Mouse (Mus musculus) hindbrain, embryonic 11.5 days (tissue): ENCODE measurements around the gene Apbb1ip. TPM values are rescaled to one million over a fixed set of nuclear protein-coding genes. Genes with fewer than 3 reads are reported as not detected.
"Not testable (repeated sequence)": the region's sequence is repeated elsewhere in the genome, so short reads cannot be mapped to it uniquely, and the experiment has no call there.

Experiments
- ATAC-seq: fragments of 200-750 bp; cut with Nextera tagmentation; 2 replicates; pipeline ENCODE4 v1.8.0; 2017; ENCODE audit warnings: mild to moderate bottlenecking, moderate TSS enrichment, moderate library complexity; ENCODE audit not compliant: low FRiP score
- DNase-seq: peaks from one replicate; pipeline ENCODE4 v3.0.0-alpha.2; 2015; ENCODE audit warnings: low spot score
- H3K27ac ChIP-seq: fragments of 300-500 bp; sonication (generic); 2 replicates; pipeline ENCODE4 v1.5.1; 2014; ENCODE audit warnings: mild to moderate bottlenecking, low read depth, low read length
- H3K27me3 ChIP-seq: fragments of 300-500 bp; sonication (generic); 2 replicates; pipeline ENCODE4 v1.6.1; 2014; ENCODE audit warnings: mild to moderate bottlenecking, low read length, moderate library complexity, mixed read lengths; ENCODE audit not compliant: control insufficient read depth, insufficient read depth
- H3K36me3 ChIP-seq: fragments of 300-500 bp; sonication (generic); 2 replicates; pipeline ENCODE4 v1.6.1; 2014; ENCODE audit warnings: mild to moderate bottlenecking, low read length, moderate library complexity, mixed read lengths; ENCODE audit not compliant: control insufficient read depth, insufficient read depth
- H3K4me1 ChIP-seq: fragments of 300-500 bp; sonication (generic); replicated peaks from 2 replicates; pipeline ENCODE4 v1.6.1; 2014; ENCODE audit warnings: low read length, mixed read lengths; ENCODE audit not compliant: control insufficient read depth, insufficient read depth
- H3K4me2 ChIP-seq: fragments of 300-500 bp; sonication (generic); replicated peaks from 2 replicates; pipeline ENCODE4 v1.6.1; 2014; ENCODE audit warnings: mild to moderate bottlenecking, low read depth, low read length
- H3K4me3 ChIP-seq: fragments of 300-500 bp; sonication (generic); 2 replicates; pipeline ENCODE4 v1.5.1; 2014; ENCODE audit warnings: low read depth, low read length
- H3K9ac ChIP-seq: fragments of 300-500 bp; sonication (generic); 2 replicates; pipeline ENCODE4 v1.6.1; 2014; ENCODE audit warnings: low read depth, low read length
- H3K9me3 ChIP-seq: fragments of 300-500 bp; sonication (generic); 2 replicates; pipeline ENCODE4 v1.6.1; 2016; ENCODE audit warnings: low read length; ENCODE audit not compliant: control insufficient read depth
- WGBS: fragments of 180-500 bp; shearing (Covaris S2); extraction: QIAGEN DNeasy Blood & Tissue Kit; methylation state at CpG from one replicate; pipeline ENCODE4 v1.1.7; 2014; 5-methylcytosine and 5-hydroxymethylcytosine counted together
- polyA plus RNA-seq: library from polyadenylated mRNA; unstranded; fragments of >200 nt; fragmentation: Nextera tagmentation; extraction: Ambion mirVana; gene quantifications from 2 replicates; pipeline ENCODE4 v1.2.1, GENCODE M21; 2014

Apbb1ip gene
- polyA plus RNA-seq, 1 experiment from 2014 or later = 1.2 TPM

GRCm38 (mm10) chr2:22873159-22873558, 99.3 kb downstream of the Apbb1ip start:
- no peak overlapping the region for H3K4me3 ChIP-seq

GRCm38 (mm10) chr2:22874628-22875027, 100.7 kb downstream of the Apbb1ip start:
- DNase-seq (no peak), ATAC-seq (no peak)
- no peaks in the 10 kb centered on the region for H3K4me1 ChIP-seq
- no peaks in the 10 kb centered on the region for H3K27me3 ChIP-seq
- no peaks in the 10 kb centered on the region for H3K9me3 ChIP-seq
- H3K9ac ChIP-seq = no peak overlapping the region
- WGBS = 56% methylated on average over 10 of the region's 10 CpGs
- H3K27ac ChIP-seq = no peak overlapping the region
- no peaks in the 10 kb centered on the region for H3K36me3 ChIP-seq
- H3K4me3 ChIP-seq = no peak overlapping the region
- H3K4me2 ChIP-seq = no peak overlapping the region

More at GRCm38 (mm10) chr2:22873159-22873558, 99.3 kb downstream of the Apbb1ip start:
- Histone ChIP-seq H3K9ac (no peak overlapping the region), H3K4me1 (no peaks in the 10 kb centered on the region), H3K27me3 (no peaks in the 10 kb centered on the region), H3K36me3 (no peaks in the 10 kb centered on the region), H3K27ac (no peak overlapping the region), H3K9me3 (no peaks in the 10 kb centered on the region), H3K4me2 (no peak overlapping the region)
- DNase-seq (no peak), ATAC-seq (no peak)
- WGBS = 84% methylated on average over 1 of the region's 1 CpGs

DNA sequence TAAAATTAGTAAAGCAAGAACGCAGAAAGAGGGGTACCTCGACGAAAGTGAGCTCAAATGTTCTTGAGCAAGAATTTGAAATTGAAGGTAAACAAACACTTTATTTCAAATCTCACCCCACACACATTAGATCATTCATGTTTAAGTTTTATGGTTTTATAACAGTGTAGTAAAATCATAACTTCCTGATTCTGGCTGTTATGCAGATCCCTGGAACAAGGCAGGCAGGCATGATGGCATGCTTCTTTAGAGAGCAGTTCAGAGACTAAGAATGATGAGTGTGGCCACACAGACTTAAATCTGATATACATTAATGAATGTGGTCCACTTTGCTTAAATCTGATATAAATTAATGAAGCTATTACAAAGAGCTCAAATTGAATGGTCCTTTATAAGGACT, 102.7 kb downstream of the Apbb1ip start:
- H3K9ac ChIP-seq = no peak overlapping the region
- no peak overlapping the region for H3K27ac ChIP-seq
- ATAC-seq (no peak), DNase-seq (no peak)
- H3K27me3 ChIP-seq = no peaks in the 10 kb centered on the region
- no peaks in the 10 kb centered on the region for H3K9me3 ChIP-seq
- no peak overlapping the region for H3K4me3 ChIP-seq
- WGBS = 94% methylated on average over 3 of the region's 3 CpGs
- H3K36me3 ChIP-seq = no peaks in the 10 kb centered on the region
- H3K4me1 ChIP-seq = no peaks in the 10 kb centered on the region
- no peak overlapping the region for H3K4me2 ChIP-seq

DNA sequence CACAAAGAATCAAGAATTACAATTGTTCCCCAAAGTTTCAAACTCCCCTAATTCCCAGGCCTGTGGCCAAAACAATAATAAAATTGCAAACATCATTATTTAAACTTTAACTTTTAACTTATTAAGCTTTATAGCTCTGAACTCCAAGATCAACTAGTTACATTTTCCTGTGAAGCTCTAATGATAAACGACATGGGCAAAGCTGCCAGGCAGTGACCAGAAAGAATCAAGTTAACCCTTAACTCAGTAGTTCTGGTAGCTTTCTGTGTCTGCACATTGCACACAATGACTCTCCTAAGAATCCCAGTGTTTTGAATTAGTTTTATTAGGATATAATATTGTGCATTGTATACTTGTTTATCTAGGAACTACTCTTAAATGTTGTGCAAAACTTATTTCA, 104.9 kb downstream of the Apbb1ip start:
- WGBS = 47% methylated on average over 1 of the region's 1 CpGs

DNA sequence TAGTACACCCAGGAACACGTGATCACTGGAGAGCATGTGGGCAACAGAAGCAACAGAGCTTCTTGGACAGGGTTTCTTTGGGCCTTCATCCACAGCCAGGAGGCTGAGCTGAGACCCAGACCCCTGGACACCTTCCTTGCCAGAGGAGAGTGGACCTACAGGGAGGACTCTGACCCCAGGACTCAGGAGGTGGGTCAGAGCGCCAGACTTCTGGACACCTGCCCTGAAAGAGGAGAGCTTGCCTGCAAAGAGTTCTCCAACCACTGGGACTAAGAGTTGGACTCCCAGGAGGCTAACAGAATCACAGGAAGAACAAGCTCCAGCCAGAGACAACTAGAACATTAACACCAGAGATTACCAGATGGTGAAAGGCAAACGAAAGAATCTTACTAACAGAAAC, 106.8 kb downstream of the Apbb1ip start:
- H3K4me3 ChIP-seq, H3K36me3 ChIP-seq, DNase-seq, ATAC-seq, H3K4me1 ChIP-seq, H3K27me3 ChIP-seq, H3K9me3 ChIP-seq, H3K9ac ChIP-seq, H3K4me2 ChIP-seq, H3K27ac ChIP-seq: not testable (repeated sequence)
- WGBS = 93% methylated on average over 3 of the region's 3 CpGs

More for the DNA sequence above, 104.9 kb downstream of the Apbb1ip start:
- no peaks in the 10 kb centered on the region for H3K9me3 ChIP-seq
- no peak overlapping the region for H3K27ac ChIP-seq
- no peaks in the 10 kb centered on the region for H3K36me3 ChIP-seq
- no peak for ATAC-seq
- H3K4me2 ChIP-seq = no peak overlapping the region
- no peak overlapping the region for H3K9ac ChIP-seq
- no peaks in the 10 kb centered on the region for H3K4me1 ChIP-seq
- H3K4me3 ChIP-seq = no peak overlapping the region
- H3K27me3 ChIP-seq = no peaks in the 10 kb centered on the region
- no peak for DNase-seq

GRCm38 (mm10) chr2:22894932-22895281, 121.0 kb downstream of the Apbb1ip start:
- 24% methylated on average over 9 of the region's 9 CpGs for WGBS
- peak; percentile 39 for ATAC-seq

GRCm38 (mm10) chr2:22895282-22896273, 121.7 kb downstream of the Apbb1ip start, which contains the start of gene Pdss1:
Pdss1 (plus strand) TSS chr2:22895522.
- WGBS = under 1% methylated on average over 80 of the region's 81 CpGs
- no peaks in the 10 kb centered on the region for H3K36me3 ChIP-seq
- no peaks in the 10 kb centered on the region for H3K4me1 ChIP-seq
- H3K27me3 ChIP-seq = no peaks in the 10 kb centered on the region
- no peaks in the 10 kb centered on the region for H3K9me3 ChIP-seq
- H3K27ac ChIP-seq = peak within 1 kb of the TSS; percentile 73
- DNase-seq (peak; percentile 90), ATAC-seq (peak; percentile 98)
- peak within 1 kb of the TSS; percentile 72 for H3K4me2 ChIP-seq
- H3K9ac ChIP-seq = peak within 1 kb of the TSS; percentile 77
- peak within 1 kb of the TSS; percentile 76 for H3K4me3 ChIP-seq

More at GRCm38 (mm10) chr2:22894932-22895281, 121.0 kb downstream of the Apbb1ip start:
- no peak for DNase-seq
- Histone ChIP-seq H3K4me2 (peak overlapping the region; percentile 72), H3K4me1 (no peaks in the 10 kb centered on the region), H3K9me3 (no peaks in the 10 kb centered on the region), H3K27me3 (no peaks in the 10 kb centered on the region), H3K4me3 (peak overlapping the region; percentile 76), H3K36me3 (no peaks in the 10 kb centered on the region), H3K9ac (peak overlapping the region; percentile 77), H3K27ac (peak overlapping the region; percentile 73)

DNA sequence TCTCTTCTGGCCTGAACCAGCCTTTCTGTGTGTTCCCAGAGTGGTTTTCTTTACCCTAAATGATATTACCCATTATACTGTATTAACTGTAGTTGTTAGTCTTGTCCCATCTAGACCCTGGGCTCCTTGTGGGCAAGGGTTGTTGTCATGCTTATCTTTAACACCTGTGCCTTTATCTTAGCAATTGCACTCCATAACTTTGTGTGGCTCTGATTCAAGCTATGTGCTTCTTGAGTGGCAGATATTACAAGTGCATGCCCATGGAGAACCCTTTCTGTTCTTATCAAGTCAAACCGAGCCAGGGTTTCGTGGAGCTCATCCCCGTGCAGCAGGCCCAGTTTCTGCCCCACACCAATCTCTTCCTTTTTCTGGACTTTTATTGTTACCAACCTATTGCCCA, 130.1 kb downstream of the Apbb1ip start:
- Histone ChIP-seq H3K9me3 (no peaks in the 10 kb centered on the region), H3K4me3 (no peak overlapping the region), H3K4me1 (no peaks in the 10 kb centered on the region), H3K9ac (no peak overlapping the region), H3K4me2 (no peak overlapping the region), H3K27me3 (no peaks in the 10 kb centered on the region), H3K36me3 (0 out of 2 replicates have a peak, but pooled peaks cover 3% of the 10 kb centered on the region), H3K27ac (no peak overlapping the region)
- no peak for ATAC-seq
- no peak for DNase-seq
- WGBS = 95% methylated on average over 3 of the region's 3 CpGs

GRCm38 (mm10) chr2:22914421-22914820, 140.5 kb downstream of the Apbb1ip start:
- Histone ChIP-seq H3K4me3 (no peak overlapping the region), H3K27me3 (no peaks in the 10 kb centered on the region), H3K4me1 (no peaks in the 10 kb centered on the region), H3K4me2 (no peak overlapping the region), H3K27ac (no peak overlapping the region), H3K36me3 (no peaks in the 10 kb centered on the region), H3K9ac (no peak overlapping the region), H3K9me3 (no peaks in the 10 kb centered on the region)
- WGBS = 86% methylated on average over 3 of the region's 3 CpGs
- DNase-seq (no peak), ATAC-seq (no peak)
